Mouse (Mus musculus): Measurements from ENCODE around the gene Prl5a1.

The Prl5a1 gene

GRCm38 (mm10) chr13:28142184-28142583 is at the start of gene Prl5a1:
Gene Prl5a1 (plus strand): TSS chr13:28142484.
- no peak for DNase-seq (ENCODE audit: low read depth in 1 of 2, low spot score in 2 of 2)

GRCm38 (mm10) chr13:28096161-28096560 is 46.1 kb upstream of the Prl5a1 start:
- DNase-seq (ENCODE audit: low read depth in 1 of 2, low spot score in 2 of 2) = no peak

- DNase-seq (ENCODE audit: low read depth in 1 of 2, low spot score in 2 of 2) = no peak
These were observed 33.7 kb upstream of the Prl5a1 start for GRCm38 (mm10) chr13:28108536-28108935.

- no peak for DNase-seq (ENCODE audit: low read depth in 1 of 2, low spot score in 2 of 2)
These were observed 9.5 kb upstream of the Prl5a1 start for GRCm38 (mm10) chr13:28132781-28133180.

GRCm38 (mm10) chr13:28135790-28136189 is 6.5 kb upstream of the Prl5a1 start:
- no peak for DNase-seq (ENCODE audit: low read depth in 1 of 2, low spot score in 2 of 2)

Measured in monocyte, adult 2 months (primary cell).